Mouse (Mus musculus) hindbrain, postnatal 0 days (tissue): ENCODE measurements around the gene Muc1. TPM values are rescaled to one million over a fixed set of nuclear protein-coding genes. Genes with fewer than 3 reads are reported as not detected.

Experiments
- ATAC-seq: fragments of 200-750 bp; cut with Nextera tagmentation; 2 replicates; pipeline ENCODE4 v1.8.0; 2017; ENCODE audit warnings: mild to moderate bottlenecking, moderate TSS enrichment, moderate library complexity
- DNase-seq: peaks from one replicate; pipeline ENCODE4 v3.0.0-alpha.2; 2015; ENCODE audit warnings: low spot score
- H3K27ac ChIP-seq: fragments of 300-500 bp; sonication (generic); 2 replicates; pipeline ENCODE4 v1.5.1; 2014; ENCODE audit warnings: mild to moderate bottlenecking
- H3K27me3 ChIP-seq: fragments of 300-500 bp; sonication (generic); 2 replicates; pipeline ENCODE4 v1.6.1; 2014; ENCODE audit warnings: low read length, mixed read lengths; ENCODE audit not compliant: insufficient read depth
- H3K36me3 ChIP-seq: fragments of 300-500 bp; sonication (generic); 2 replicates; pipeline ENCODE4 v1.6.1; 2014; ENCODE audit warnings: low read length, mixed read lengths; ENCODE audit not compliant: insufficient read depth
- H3K4me1 ChIP-seq: fragments of 300-500 bp; sonication (generic); 2 replicates; pipeline ENCODE4 v1.6.1; 2014; ENCODE audit warnings: antibody characterized with exemption, low read length, mixed read lengths; ENCODE audit not compliant: insufficient read depth
- H3K4me2 ChIP-seq: fragments of 300-500 bp; sonication (generic); 2 replicates; pipeline ENCODE4 v1.6.1; 2014; ENCODE audit warnings: low read depth, mild to moderate bottlenecking, low read length, moderate library complexity, mixed read lengths
- H3K4me3 ChIP-seq: fragments of 300-500 bp; sonication (generic); 2 replicates; pipeline ENCODE4 v1.5.1; 2014; ENCODE audit warnings: low read length
- H3K9ac ChIP-seq: fragments of 300-500 bp; sonication (generic); replicated peaks from 2 replicates; pipeline ENCODE4 v1.6.1; 2014; ENCODE audit warnings: mild to moderate bottlenecking, low read length, moderate library complexity, mixed read lengths
- H3K9me3 ChIP-seq: fragments of 300-500 bp; sonication (generic); 2 replicates; pipeline ENCODE4 v1.6.1; 2016; ENCODE audit warnings: low read length, mixed read lengths
- CTCF ChIP-seq: IDR thresholded peaks from 2 replicates; pipeline ENCODE4 v1.5.1; 2016; ENCODE audit warnings: antibody characterized with exemption, control low read depth, low read depth
- WGBS: fragments of 180-500 bp; shearing (Covaris S2); extraction: QIAGEN DNeasy Blood & Tissue Kit; methylation state at CpG from one replicate; pipeline ENCODE4 v1.1.7; 2014; 5-methylcytosine and 5-hydroxymethylcytosine counted together
- polyA plus RNA-seq: library from polyadenylated mRNA; unstranded; fragments of >200 nt; fragmentation: Nextera tagmentation; extraction: Ambion mirVana; gene quantifications from 2 replicates; pipeline ENCODE4 v1.2.1, GENCODE M21; 2015
- total RNA-seq: library from RNA; depleted of rRNA; stranded (reverse); fragments of >200 nt; gene quantifications from 2 replicates; pipeline ENCODE4 v1.2.3, GENCODE M21; 2014

Gene Muc1
- total and polyA plus RNA-seq, 2 experiments from 2014 or later, result 1.5 to 1.9 TPM

DNA sequence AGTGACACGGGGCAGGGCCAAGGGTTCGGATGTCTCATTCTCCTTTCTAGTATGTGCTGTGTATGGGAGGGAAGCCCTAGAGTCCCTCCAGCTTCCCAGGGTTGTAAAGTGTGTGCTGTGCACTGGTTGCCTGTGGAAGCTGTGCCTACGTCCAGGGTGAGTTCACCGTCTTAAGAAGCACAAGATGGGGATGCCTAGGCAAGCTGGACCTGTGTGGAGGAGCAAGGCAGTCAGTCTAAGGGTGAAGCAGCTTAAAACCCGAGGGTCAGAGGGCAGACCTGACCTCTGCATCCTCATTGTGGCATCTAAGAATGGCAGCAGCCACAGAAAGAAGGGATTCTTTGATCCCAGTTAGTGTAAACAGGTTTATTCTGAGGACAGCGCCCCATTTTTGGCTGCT lies 20.1 kb upstream of the Muc1 start:
- WGBS, result 89% methylated on average over 6 of the region's 6 CpGs
- no peak for ATAC-seq

GRCm38 (mm10) chr3:89209731-89210130 lies 19.1 kb upstream of the Muc1 start:
- Histone ChIP-seq H3K9ac (no peak overlapping the region), H3K27me3 (no peaks in the 10 kb centered on the region), H3K36me3 (peaks cover 48% of the 10 kb centered on the region), H3K9me3 (no peaks in the 10 kb centered on the region), H3K4me2 (no peak overlapping the region), H3K27ac (no peak overlapping the region), H3K4me3 (no peak overlapping the region), H3K4me1 (0 out of 2 replicates have a peak, but pooled peaks cover 10% of the 10 kb centered on the region)
- no peak for DNase-seq
- no peak for TF ChIP-seq CTCF
- 83% methylated on average over 7 of the region's 7 CpGs for WGBS
- no peak for ATAC-seq

More for the DNA sequence above, 20.1 kb upstream of the Muc1 start:
- TF ChIP-seq CTCF, result no peak
- Histone ChIP-seq H3K27ac (no peak overlapping the region), H3K4me1 (0 out of 2 replicates have a peak, but pooled peaks cover 10% of the 10 kb centered on the region), H3K4me3 (no peak overlapping the region), H3K4me2 (no peak overlapping the region), H3K9ac (no peak overlapping the region), H3K27me3 (no peaks in the 10 kb centered on the region), H3K9me3 (no peaks in the 10 kb centered on the region), H3K36me3 (peaks cover 48% of the 10 kb centered on the region)
- DNase-seq, result no peak

- ATAC-seq (no peak), DNase-seq (no peak)
- Histone ChIP-seq H3K36me3 (peaks cover 48% of the 10 kb centered on the region), H3K4me2 (no peak overlapping the region), H3K4me3 (no peak overlapping the region), H3K9ac (no peak overlapping the region), H3K4me1 (peaks cover 10% of the 10 kb centered on the region; the same call in 1 of the 2 replicates), H3K9me3 (no peaks in the 10 kb centered on the region), H3K27me3 (no peaks in the 10 kb centered on the region), H3K27ac (no peak overlapping the region)
- no peak for TF ChIP-seq CTCF
- 81% methylated on average over 13 of the region's 13 CpGs for WGBS
Observed at GRCm38 (mm10) chr3:89210162-89210561, 18.7 kb upstream of the Muc1 start.

GRCm38 (mm10) chr3:89210731-89211130 lies 18.1 kb upstream of the Muc1 start:
- no peak for TF ChIP-seq CTCF
- WGBS, result 69% methylated on average over 7 of the region's 7 CpGs
- H3K9me3 ChIP-seq, result no peaks in the 10 kb centered on the region
- H3K4me1 ChIP-seq, result peaks cover 15% of the 10 kb centered on the region; the same call in 1 of the 2 replicates
- H3K4me2 ChIP-seq, result no peak overlapping the region
- H3K36me3 ChIP-seq, result peaks cover 44% of the 10 kb centered on the region
- H3K9ac ChIP-seq, result no peak overlapping the region
- no peak overlapping the region for H3K4me3 ChIP-seq
- no peak for DNase-seq
- H3K27me3 ChIP-seq, result no peaks in the 10 kb centered on the region
- no peak overlapping the region for H3K27ac ChIP-seq
- ATAC-seq, result no peak

DNA sequence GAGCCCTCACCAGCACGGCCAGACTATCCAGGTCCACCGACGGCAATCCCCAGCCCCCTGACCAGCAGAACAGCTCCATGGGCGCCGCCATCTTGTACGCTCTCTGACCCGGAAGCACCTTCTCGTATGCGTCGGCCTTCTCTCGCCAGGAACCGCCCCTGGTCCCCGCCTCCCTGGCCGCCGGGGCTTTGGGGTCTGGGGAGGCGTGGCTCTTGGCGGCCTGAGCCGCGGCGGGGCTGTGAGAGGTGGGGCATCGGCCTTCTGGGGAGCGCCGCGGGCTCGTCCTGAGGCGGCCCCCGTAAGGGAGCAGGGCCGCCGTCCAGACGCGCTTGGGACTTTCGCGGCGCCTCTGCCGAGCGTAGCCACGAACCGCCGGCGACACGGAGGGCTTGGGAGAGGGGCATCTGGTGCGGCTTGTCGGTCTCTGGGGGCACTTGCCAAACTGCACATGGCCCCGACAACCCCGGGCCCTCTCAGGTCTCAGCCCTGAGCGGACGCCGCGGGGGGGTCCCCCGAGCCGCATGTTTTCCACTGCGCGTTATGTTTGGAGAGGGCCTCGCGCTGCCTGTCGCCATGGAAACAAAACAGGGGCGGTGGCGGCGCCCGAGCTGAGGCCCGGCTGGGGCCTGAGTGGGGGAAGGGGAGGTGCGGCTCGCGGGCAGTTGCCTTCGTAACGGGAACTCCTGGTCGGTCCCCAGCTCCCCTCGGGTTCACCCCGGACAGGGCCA lies 14.9 kb upstream of the Muc1 start:
- Histone ChIP-seq H3K4me3 (peak overlapping the region; percentile 79), H3K4me2 (peak overlapping the region; percentile 74), H3K9me3 (no peaks in the 10 kb centered on the region), H3K27me3 (no peaks in the 10 kb centered on the region), H3K9ac (peak overlapping the region; percentile 75), H3K27ac (peak overlapping the region; percentile 96), H3K36me3 (peaks cover 13% of the 10 kb centered on the region), H3K4me1 (peaks cover 16% of the 10 kb centered on the region; the same call in 1 of the 2 replicates)
- under 1% methylated on average over 69 of the region's 69 CpGs for WGBS
- TF ChIP-seq CTCF, result no peak
- ATAC-seq (peak; percentile 90), DNase-seq (peak; percentile 97)

- DNase-seq (peak; percentile 57), ATAC-seq (0 out of 2 replicates have a peak, but pooled peaks have one; percentile 6)
- WGBS, result under 1% methylated on average over 19 of the region's 19 CpGs
Observed at GRCm38 (mm10) chr3:89214681-89215411, 14.0 kb upstream of the Muc1 start, which contains the start of gene Thbs3. TSS of gene Thbs3 (plus strand) at chr3:89215180.

More at GRCm38 (mm10) chr3:89214681-89215411, 14.0 kb upstream of the Muc1 start, which contains the start of gene Thbs3:
- H3K4me1 ChIP-seq, result peaks cover 16% of the 10 kb centered on the region; the same call in 1 of the 2 replicates
- no peak for TF ChIP-seq CTCF
- H3K27me3 ChIP-seq, result no peaks in the 10 kb centered on the region
- peak within 1 kb of the TSS; percentile 96 for H3K27ac ChIP-seq
- H3K4me3 ChIP-seq, result peak within 1 kb of the TSS; percentile 79
- H3K9ac ChIP-seq, result peak within 1 kb of the TSS; percentile 75
- H3K36me3 ChIP-seq, result peaks cover 5% of the 10 kb centered on the region; the same call in 1 of the 2 replicates
- no peaks in the 10 kb centered on the region for H3K9me3 ChIP-seq
- peak within 1 kb of the TSS; percentile 74 for H3K4me2 ChIP-seq
